ENCODE assay signal across 27 mouse cellular contexts in genomic region chr17:88397501-88397900, GRCm38 (mm10). TPM values are rescaled to one million over a fixed set of nuclear protein-coding genes. Genes with fewer than 3 reads are reported as not detected.
DNase-seq lines count a peak whose midpoint lies in the region; ATAC-seq and TF ChIP-seq lines count a peak whose summit lies in the region.
"Had no signal": no experiment of that assay in that cellular context is flagged by ENCODE, and none has a peak within 500 bp of the region (broad histone marks: within the 10 kb centered on the region; RNA-seq: fewer than 3 reads in every experiment).

No protein-coding gene starts in this region.

- ATAC-seq in forebrain, postnatal 0 days: no peak
- no peak for ATAC-seq in activated CD4-positive, CD25-positive, alpha-beta regulatory T cell, adult 4 months
- ATAC-seq: forebrain, embryonic 13.5 days; forebrain, embryonic 16.5 days; hindbrain, embryonic 16.5 days had no signal

- DNase-seq in forebrain, embryonic 10.5 days (ENCODE audit: extremely low spot score, low spot score): peak; percentile 6
- no peak for DNase-seq in forebrain, postnatal 0 days
- peak; percentile 26 for DNase-seq in ES-CJ7 (ENCODE audit: low read depth, low spot score)
- DNase-seq in R1 (ENCODE audit: low read depth, low spot score): peak; percentile 53
- DNase-seq in layer of hippocampus, postnatal 10 days (ENCODE audit: low spot score in 2 of 2): no peak
- DNase-seq: adrenal gland, adult 8-10 months; adrenal gland, postnatal 25 days; B cell, adult 2 months; cerebellum, postnatal 10 days; embryo, embryonic 11 days; gastrocnemius, adult 2 months; gastrocnemius, postnatal 14 days; heart, adult 2 months; heart, postnatal 36 days; kidney, adult 11 months had no signal

- H3K9me3 ChIP-seq in forebrain, embryonic 10.5 days: no peaks in the 10 kb centered on the region
- no peaks in the 10 kb centered on the region for H3K9me3 ChIP-seq in forebrain, postnatal 0 days (ENCODE audit: low read length)
- H3K9me3 ChIP-seq: embryonic facial prominence, embryonic 10.5 days; embryonic facial prominence, embryonic 13.5 days; forebrain, embryonic 13.5 days; hindbrain, embryonic 10.5 days; hindbrain, embryonic 13.5 days; intestine, embryonic 15.5 days had no signal

- TF ChIP-seq CTCF in forebrain, postnatal 0 days (IDR thresholded peaks at IDR 0.05; ENCODE audit: low read depth): no peak

- peaks cover 19% of the 10 kb centered on the region for H3K27me3 ChIP-seq in forebrain, embryonic 10.5 days (ENCODE audit: poor library complexity, severe bottlenecking)
- no peaks in the 10 kb centered on the region for H3K27me3 ChIP-seq in forebrain, postnatal 0 days (ENCODE audit: insufficient read depth, low read length)
- H3K27me3 ChIP-seq: CH12.LX; embryonic facial prominence, embryonic 13.5 days; hindbrain, embryonic 13.5 days; intestine, embryonic 15.5 days had no signal

- H3K36me3 ChIP-seq in forebrain, embryonic 10.5 days (replicated peaks): no peaks in the 10 kb centered on the region
- no peaks in the 10 kb centered on the region for H3K36me3 ChIP-seq in forebrain, postnatal 0 days (ENCODE audit: insufficient read depth)
- H3K36me3 ChIP-seq: embryonic facial prominence, embryonic 10.5 days; embryonic facial prominence, embryonic 13.5 days; hindbrain, embryonic 10.5 days; hindbrain, embryonic 13.5 days; intestine, embryonic 15.5 days had no signal

- H3K4me2 ChIP-seq in forebrain, postnatal 0 days (ENCODE audit: low read depth): no peak overlapping the region
- H3K4me2 ChIP-seq: embryonic facial prominence, embryonic 13.5 days; forebrain, embryonic 13.5 days; heart, embryonic 11.5 days; hindbrain, embryonic 13.5 days; intestine, embryonic 15.5 days had no signal

- no peak overlapping the region for H3K9ac ChIP-seq in forebrain, postnatal 0 days
- H3K9ac ChIP-seq: embryonic facial prominence, embryonic 13.5 days; forebrain, embryonic 13.5 days; hindbrain, embryonic 13.5 days; intestine, embryonic 15.5 days had no signal

- WGBS in forebrain, embryonic 10.5 days: 92% methylated on average over 6 of the region's 6 CpGs
- WGBS in forebrain, postnatal 0 days: 81% methylated on average over 6 of the region's 6 CpGs

- no peak overlapping the region for H3K27ac ChIP-seq in forebrain, embryonic 10.5 days
- no peak overlapping the region for H3K27ac ChIP-seq in forebrain, postnatal 0 days (ENCODE audit: low read depth, low read length)
- H3K27ac ChIP-seq: embryonic facial prominence, embryonic 10.5 days; embryonic facial prominence, embryonic 13.5 days; forebrain, embryonic 13.5 days; gastrocnemius, adult 2 months; heart, adult 2 months; hindbrain, embryonic 10.5 days; hindbrain, embryonic 13.5 days; intestine, embryonic 15.5 days had no signal

- H3K4me3 ChIP-seq in forebrain, embryonic 10.5 days: no peak overlapping the region
- H3K4me3 ChIP-seq in forebrain, postnatal 0 days (ENCODE audit: low read depth, low read length): no peak overlapping the region
- H3K4me3 ChIP-seq: embryonic facial prominence, embryonic 10.5 days; embryonic facial prominence, embryonic 13.5 days; erythroblast, embryonic 14.5 days; forebrain, embryonic 13.5 days; gastrocnemius, adult 2 months; heart, adult 2 months; hindbrain, embryonic 10.5 days; hindbrain, embryonic 13.5 days; intestine, embryonic 15.5 days had no signal

- H3K4me1 ChIP-seq in forebrain, embryonic 10.5 days: peaks cover 15% of the 10 kb centered on the region
- no peaks in the 10 kb centered on the region for H3K4me1 ChIP-seq in forebrain, postnatal 0 days (ENCODE audit: insufficient read depth)
- H3K4me1 ChIP-seq: embryonic facial prominence, embryonic 10.5 days; embryonic facial prominence, embryonic 13.5 days; hindbrain, embryonic 10.5 days; intestine, embryonic 15.5 days had no signal

RNA-seq across cellular contexts. Expression of gene Foxn2, which starts 43.0 kb away (rescaled TPM):
- 14.3 and 14.5 TPM in 2 replicates for polyA plus RNA-seq in forebrain, embryonic 10.5 days (2016; fragmentation: Nextera tagmentation; extraction: Ambion mirVana)
- 11.2 and 11.5 TPM in 2 replicates for total RNA-seq in forebrain, postnatal 0 days (2014; rRNA removed)
- polyA plus RNA-seq in forebrain, postnatal 0 days (2015; fragmentation: Nextera tagmentation; extraction: Ambion mirVana): 4.3 and 5.0 TPM in 2 replicates
- total RNA-seq in layer of hippocampus, postnatal 10 days (2021): 10 to 100 TPM; 15.6 to 17.4 TPM
- 10 to 100 TPM; 34.0 to 36.1 TPM for polyA plus RNA-seq in activated CD4-positive, CD25-positive, alpha-beta regulatory T cell, adult 4 months (2017; shearing (Covaris generic))

Comparison
In these comparisons a context has a peak if more than half of its experiments do, and no peak if none do; other contexts are left out.
1. DNase-seq: peak in forebrain, embryonic 10.5 days (single experiment), ES-CJ7 (single experiment) and R1 (single experiment); none in forebrain, postnatal 0 days (single experiment) and layer of hippocampus, postnatal 10 days (0 of 2).